Mouse (Mus musculus) megakaryocyte, embryonic 14.5 days (primary cell): ENCODE data around the gene Slc35f6. TPM values are rescaled to one million over a fixed set of nuclear protein-coding genes. Genes with fewer than 3 reads are reported as not detected.

Source experiments
- H3K27me3 ChIP-seq: replicated peaks from 2 replicates; pipeline ENCODE3; 2012; ENCODE audit warnings: inconsistent platforms
- H3K36me3 ChIP-seq: replicated peaks from 2 replicates; pipeline ENCODE3; 2012; ENCODE audit warnings: low read length, inconsistent platforms, mixed read lengths
- H3K4me1 ChIP-seq: 2 replicates; pipeline ENCODE4 v1.6.1; 2012; ENCODE audit warnings: inconsistent platforms
- H3K4me3 ChIP-seq: replicated peaks from 2 replicates; pipeline ENCODE3; 2012; ENCODE audit warnings: moderate library complexity, mild to moderate bottlenecking, inconsistent platforms
- H3K9me3 ChIP-seq: 2 replicates; pipeline ENCODE4 v1.6.1; 2012; ENCODE audit warnings: inconsistent platforms
- FLI1 ChIP-seq: IDR thresholded peaks from 2 replicates; pipeline ENCODE4 v1.6.1; 2012; ENCODE audit warnings: low read length, inconsistent platforms, mixed read lengths
- GATA1 ChIP-seq: IDR thresholded peaks from 3 replicates; pipeline ENCODE4 v1.6.1; 2012; ENCODE audit warnings: mixed read lengths, low read length, inconsistent platforms, borderline replicate concordance
- polyA plus RNA-seq: library from polyadenylated mRNA; stranded (reverse); fragments of >175 nt; gene quantifications from 2 replicates; pipeline ENCODE4 v1.2.3, GENCODE M21; 2012; ENCODE audit warnings: low replicate concordance; ENCODE audit not compliant: insufficient read depth

Gene Slc35f6
- polyA plus RNA-seq, 1 experiment = 13.4 TPM

GRCm38 (mm10) chr5:30628511-30628910, 19.2 kb upstream of the Slc35f6 start:
- peaks cover 85% of the 10 kb centered on the region for H3K27me3 ChIP-seq
- H3K4me3 ChIP-seq = no peak overlapping the region
- TF ChIP-seq FLI1 (no peak), GATA1 (no peak)
- H3K9me3 ChIP-seq = no peaks in the 10 kb centered on the region
- peaks cover 7% of the 10 kb centered on the region; the same call in 1 of the 2 replicates for H3K4me1 ChIP-seq
- no peaks in the 10 kb centered on the region for H3K36me3 ChIP-seq

DNA sequence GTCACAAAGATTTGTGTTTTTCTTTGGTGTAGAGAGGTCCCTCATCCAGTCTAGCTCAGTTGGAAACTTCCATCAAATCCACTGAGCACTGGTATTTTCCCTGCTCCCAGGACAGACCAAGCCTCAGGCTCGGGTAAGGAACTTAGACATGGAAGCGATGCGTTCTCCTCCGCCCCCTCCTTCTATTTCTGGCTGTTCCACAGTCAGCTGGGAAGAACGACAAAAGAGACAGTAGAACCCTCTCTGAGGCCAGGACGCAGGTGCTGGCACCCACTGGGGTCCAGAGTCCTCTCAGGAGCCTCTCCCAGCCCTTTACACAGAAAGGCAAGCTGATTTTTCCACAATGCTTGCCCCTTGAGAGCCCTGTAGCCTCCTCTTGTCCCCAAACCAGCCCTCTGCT, 17.3 kb upstream of the Slc35f6 start:
- H3K4me3 ChIP-seq = no peak overlapping the region
- H3K9me3 ChIP-seq = no peaks in the 10 kb centered on the region
- peaks cover 86% of the 10 kb centered on the region for H3K27me3 ChIP-seq
- TF ChIP-seq GATA1 = no peak
- no peak for TF ChIP-seq FLI1
- H3K36me3 ChIP-seq = no peaks in the 10 kb centered on the region
- H3K4me1 ChIP-seq = 0 out of 2 replicates have a peak, but pooled peaks cover 3% of the 10 kb centered on the region

GRCm38 (mm10) chr5:30632134-30632533, 15.6 kb upstream of the Slc35f6 start:
- TF ChIP-seq GATA1 = no peak
- no peak for TF ChIP-seq FLI1
- no peaks in the 10 kb centered on the region for H3K36me3 ChIP-seq
- no peaks in the 10 kb centered on the region for H3K9me3 ChIP-seq
- H3K4me3 ChIP-seq = no peak overlapping the region
- peaks cover 85% of the 10 kb centered on the region for H3K27me3 ChIP-seq
- 0 out of 2 replicates have a peak, but pooled peaks cover 3% of the 10 kb centered on the region for H3K4me1 ChIP-seq

DNA sequence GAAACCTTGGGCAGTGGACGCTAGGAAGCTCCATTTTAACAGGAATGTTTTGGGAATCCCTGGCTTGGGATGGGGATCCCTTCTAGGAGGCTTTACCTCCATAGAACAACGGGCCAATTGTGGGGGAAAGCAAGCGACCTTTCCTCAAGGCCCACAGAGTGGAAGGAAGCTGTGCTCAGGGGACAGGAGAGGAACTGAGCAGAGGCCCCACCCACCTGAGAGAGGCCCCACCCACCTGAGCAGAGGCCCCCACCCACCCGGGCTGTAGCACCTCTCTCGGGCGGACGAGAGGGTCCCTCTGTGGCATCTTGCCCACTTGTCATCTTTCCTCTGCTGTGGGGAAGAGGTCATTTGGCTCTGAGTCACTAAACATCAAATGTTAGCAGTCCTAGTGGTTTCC, 10.7 kb upstream of the Slc35f6 start:
- H3K27me3 ChIP-seq = peaks cover 79% of the 10 kb centered on the region
- H3K9me3 ChIP-seq = no peaks in the 10 kb centered on the region
- H3K4me1 ChIP-seq = peaks cover 20% of the 10 kb centered on the region
- no peak for TF ChIP-seq FLI1
- no peak for TF ChIP-seq GATA1
- H3K4me3 ChIP-seq = no peak overlapping the region
- H3K36me3 ChIP-seq = no peaks in the 10 kb centered on the region

GRCm38 (mm10) chr5:30638041-30638440, 9.7 kb upstream of the Slc35f6 start:
- no peak for TF ChIP-seq GATA1
- TF ChIP-seq FLI1 = no peak
- Histone ChIP-seq H3K9me3 (no peaks in the 10 kb centered on the region), H3K36me3 (no peaks in the 10 kb centered on the region), H3K4me1 (peaks cover 21% of the 10 kb centered on the region), H3K4me3 (peak overlapping the region; percentile 26), H3K27me3 (peaks cover 78% of the 10 kb centered on the region)

DNA sequence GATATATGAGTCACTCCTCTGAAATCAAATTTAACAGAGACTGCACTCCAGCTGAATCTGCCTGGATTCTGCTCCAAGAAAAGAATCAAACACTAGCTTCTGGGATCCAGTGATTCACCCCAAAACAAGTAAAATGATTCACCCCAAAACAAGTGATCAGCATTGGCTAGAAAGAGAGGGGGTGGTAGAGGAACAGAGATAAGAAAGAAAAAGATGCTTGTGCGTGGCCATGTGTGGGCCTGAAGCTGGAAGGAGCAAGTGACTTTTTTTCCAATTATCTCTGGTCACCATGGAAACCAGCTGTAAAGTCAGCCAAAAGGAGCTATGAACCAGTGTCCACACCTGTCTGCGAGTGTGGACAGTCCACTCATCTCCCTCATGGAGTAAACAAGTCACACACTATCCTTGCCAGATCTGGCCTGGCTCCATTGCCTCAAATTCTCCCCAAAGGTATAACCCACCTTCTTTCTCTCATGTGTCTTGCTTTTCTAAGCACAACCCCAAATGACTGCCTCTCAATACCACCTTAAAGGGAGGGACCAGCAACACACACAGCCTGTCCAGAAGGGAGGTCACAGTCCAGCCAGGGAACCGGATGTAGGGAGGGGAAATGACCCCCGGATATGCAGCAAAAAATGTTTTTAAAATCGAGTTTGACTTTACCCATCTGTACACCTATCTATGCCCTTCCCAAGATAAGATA, 4.1 kb upstream of the Slc35f6 start:
- peaks cover 37% of the 10 kb centered on the region for H3K4me1 ChIP-seq
- no peaks in the 10 kb centered on the region for H3K36me3 ChIP-seq
- no peak overlapping the region for H3K4me3 ChIP-seq
- TF ChIP-seq FLI1 (no peak), GATA1 (no peak)
- peaks cover 43% of the 10 kb centered on the region for H3K27me3 ChIP-seq
- no peaks in the 10 kb centered on the region for H3K9me3 ChIP-seq

DNA sequence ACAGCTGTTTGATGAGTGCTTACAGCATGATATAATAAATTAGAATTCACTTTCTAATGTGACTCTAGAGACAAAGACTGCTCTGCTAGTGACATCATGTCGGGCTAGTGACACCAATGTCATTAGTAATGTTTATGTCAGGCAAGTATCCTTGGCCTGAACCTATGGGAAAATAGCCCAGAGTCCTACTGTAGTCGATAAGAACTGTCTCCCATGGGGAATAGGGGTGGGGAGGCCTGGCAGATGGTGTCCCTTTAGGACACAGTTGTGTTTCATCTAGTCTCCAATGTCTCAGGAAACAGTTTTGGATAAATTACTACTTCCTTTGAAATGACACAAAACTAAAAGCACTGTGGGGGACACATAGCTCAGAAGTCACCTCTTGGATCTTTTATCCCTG, 1.7 kb upstream of the Slc35f6 start:
- no peak for TF ChIP-seq GATA1
- TF ChIP-seq FLI1 = no peak
- peaks cover 25% of the 10 kb centered on the region for H3K27me3 ChIP-seq
- peaks cover 4% of the 10 kb centered on the region for H3K36me3 ChIP-seq
- H3K9me3 ChIP-seq = no peaks in the 10 kb centered on the region
- peaks cover 50% of the 10 kb centered on the region for H3K4me1 ChIP-seq
- no peak overlapping the region for H3K4me3 ChIP-seq

- TF ChIP-seq GATA1 (no peak), FLI1 (no peak)
- Histone ChIP-seq H3K36me3 (peaks cover 13% of the 10 kb centered on the region), H3K27me3 (peaks cover 16% of the 10 kb centered on the region), H3K9me3 (no peaks in the 10 kb centered on the region), H3K4me3 (peak overlapping the region; percentile 98), H3K4me1 (peaks cover 63% of the 10 kb centered on the region)
These were observed 337 bp upstream of the Slc35f6 start for GRCm38 (mm10) chr5:30647396-30647795.

DNA sequence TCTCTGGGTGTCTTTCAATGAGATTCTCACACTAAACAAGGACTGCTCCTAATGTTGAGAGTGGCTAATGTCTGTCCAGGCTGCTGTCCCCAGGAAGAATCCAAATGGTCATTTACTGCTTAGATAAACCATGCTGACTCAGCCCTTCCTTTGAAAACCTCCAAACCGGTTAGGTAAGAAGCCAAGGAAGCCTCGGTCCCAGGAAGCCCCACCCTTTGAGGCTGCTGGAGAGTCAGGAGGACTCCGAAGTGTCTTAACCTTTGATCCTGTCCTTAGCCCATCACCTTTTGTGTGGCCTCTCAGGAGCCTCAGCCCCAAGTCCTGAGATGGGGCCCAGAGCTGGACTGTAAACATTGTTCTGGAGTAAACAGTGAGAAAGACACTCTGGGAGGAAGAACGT, 1.8 kb downstream of the Slc35f6 start:
- TF ChIP-seq GATA1 (no peak), FLI1 (no peak)
- Histone ChIP-seq H3K4me1 (peaks cover 61% of the 10 kb centered on the region), H3K36me3 (peaks cover 34% of the 10 kb centered on the region), H3K27me3 (peaks cover 5% of the 10 kb centered on the region), H3K9me3 (no peaks in the 10 kb centered on the region), H3K4me3 (peak overlapping the region; percentile 98)

GRCm38 (mm10) chr5:30650756-30651155, 3.0 kb downstream of the Slc35f6 start:
- Histone ChIP-seq H3K9me3 (no peaks in the 10 kb centered on the region), H3K27me3 (no peaks in the 10 kb centered on the region), H3K4me1 (peaks cover 73% of the 10 kb centered on the region), H3K4me3 (peak overlapping the region; percentile 83), H3K36me3 (peaks cover 46% of the 10 kb centered on the region)
- TF ChIP-seq FLI1 (no peak), GATA1 (no peak)
